Comparison of ENCODE assay signal across 21 mouse cellular contexts in genomic region chr1:156983009-156983870, GRCm38 (mm10). TPM values are rescaled to one million over a fixed set of nuclear protein-coding genes. Genes with fewer than 3 reads are reported as not detected.
DNase-seq lines count a peak whose midpoint lies in the region; ATAC-seq and TF ChIP-seq lines count a peak whose summit lies in the region.
"Had no signal": no experiment of that assay in that cellular context is flagged by ENCODE, and none has a peak within 500 bp of the region (broad histone marks: within the 10 kb centered on the region; RNA-seq: fewer than 3 reads in every experiment).

No protein-coding gene starts in this region.

- in situ Hi-C loops in CH12.LX (cut with MboI; ENCODE audit: low pct_ligation_motif_present, low pct_unique_long_range_greater_than_20kb, low sequenced_read_pairs), result no loop called here

- no peaks in the 10 kb centered on the region for H3K9me3 ChIP-seq in forebrain, embryonic 10.5 days
- no peaks in the 10 kb centered on the region for H3K9me3 ChIP-seq in forebrain, embryonic 15.5 days
- no peaks in the 10 kb centered on the region for H3K9me3 ChIP-seq in hindbrain, postnatal 0 days (ENCODE audit: low read length)
- H3K9me3 ChIP-seq in hindbrain, embryonic 14.5 days (ENCODE audit: control insufficient read depth, low read length), result no peaks in the 10 kb centered on the region
- no peaks in the 10 kb centered on the region for H3K9me3 ChIP-seq in CH12.LX (replicated peaks; ENCODE audit: low read length)
- no peaks in the 10 kb centered on the region for H3K9me3 ChIP-seq in stomach, postnatal 0 days (ENCODE audit: control insufficient read depth, low read length)
- H3K9me3 ChIP-seq: heart, embryonic 15.5 days had no signal

- WGBS in forebrain, embryonic 10.5 days, result 75% methylated on average over 14 of the region's 14 CpGs
- 62% methylated on average over 14 of the region's 14 CpGs for WGBS in forebrain, embryonic 15.5 days
- WGBS in hindbrain, postnatal 0 days, result 69% methylated on average over 14 of the region's 14 CpGs
- WGBS in hindbrain, embryonic 14.5 days, result 70% methylated on average over 14 of the region's 14 CpGs
- WGBS in stomach, postnatal 0 days, result 80% methylated on average over 14 of the region's 14 CpGs

- no peak for TF ChIP-seq EP300 in CH12.LX (IDR thresholded peaks at IDR 0.05; ENCODE audit: low read length)
- TF ChIP-seq EP300 in stomach, postnatal 0 days (optimal IDR thresholded peaks at IDR 0.05), result no peak

- no peak overlapping the region for H3K4me2 ChIP-seq in forebrain, embryonic 15.5 days (replicated peaks)
- no peak overlapping the region for H3K4me2 ChIP-seq in hindbrain, postnatal 0 days (ENCODE audit: low read depth, low read length)
- no peak overlapping the region for H3K4me2 ChIP-seq in hindbrain, embryonic 14.5 days (replicated peaks)
- H3K4me2 ChIP-seq in CH12.LX (ENCODE audit: insufficient read depth, low read depth, poor library complexity, severe bottlenecking), result no peak overlapping the region
- H3K4me2 ChIP-seq in stomach, postnatal 0 days (replicated peaks; ENCODE audit: low read depth), result no peak overlapping the region
- H3K4me2 ChIP-seq: heart, embryonic 15.5 days; liver, embryonic 11.5 days; lung, embryonic 14.5 days had no signal

- no peak for TF ChIP-seq RAD21 in CH12.LX (IDR thresholded peaks at IDR 0.05; ENCODE audit: low read depth, low read length)

- H3K27ac ChIP-seq in forebrain, embryonic 10.5 days, result peak overlapping the region; percentile 21; the same call in 1 of the 2 replicates
- no peak overlapping the region for H3K27ac ChIP-seq in forebrain, embryonic 15.5 days (replicated peaks)
- no peak overlapping the region for H3K27ac ChIP-seq in hindbrain, postnatal 0 days
- no peak overlapping the region for H3K27ac ChIP-seq in hindbrain, embryonic 14.5 days
- H3K27ac ChIP-seq in CH12.LX (ENCODE audit: insufficient read depth, low read depth), result no peak overlapping the region
- H3K27ac ChIP-seq in stomach, postnatal 0 days (replicated peaks), result no peak overlapping the region
- H3K27ac ChIP-seq: heart, adult 2 months; heart, embryonic 15.5 days had no signal

- no peaks in the 10 kb centered on the region for H3K36me3 ChIP-seq in forebrain, embryonic 10.5 days (replicated peaks)
- no peaks in the 10 kb centered on the region for H3K36me3 ChIP-seq in forebrain, embryonic 15.5 days
- no peaks in the 10 kb centered on the region for H3K36me3 ChIP-seq in hindbrain, postnatal 0 days (ENCODE audit: insufficient read depth, low read length)
- no peaks in the 10 kb centered on the region for H3K36me3 ChIP-seq in hindbrain, embryonic 14.5 days (replicated peaks; ENCODE audit: control insufficient read depth, insufficient read depth)
- no peaks in the 10 kb centered on the region for H3K36me3 ChIP-seq in CH12.LX (replicated peaks in 1 of 2; ENCODE audit: control insufficient read depth in 1 of 2, insufficient read depth in 1 of 2, low read length in 1 of 2)
- H3K36me3 ChIP-seq in stomach, postnatal 0 days (ENCODE audit: control insufficient read depth, insufficient read depth, low read length), result no peaks in the 10 kb centered on the region
- H3K36me3 ChIP-seq: heart, embryonic 15.5 days had no signal

- no peaks in the 10 kb centered on the region for H3K79me2 ChIP-seq in CH12.LX (replicated peaks; ENCODE audit: control insufficient read depth, extremely low read depth, insufficient read depth, poor library complexity, severe bottlenecking)

- dilution Hi-C loops in CH12.LX (cut with MboI; ENCODE audit: extremely low pct_ligation_motif_present, extremely low pct_unique_long_range_greater_than_20kb, low sequenced_read_pairs), result no loop called here

- H3K4me3 ChIP-seq in forebrain, embryonic 10.5 days, result no peak overlapping the region
- H3K4me3 ChIP-seq in forebrain, embryonic 15.5 days, result no peak overlapping the region
- no peak overlapping the region for H3K4me3 ChIP-seq in hindbrain, postnatal 0 days (ENCODE audit: low read length)
- H3K4me3 ChIP-seq in hindbrain, embryonic 14.5 days (replicated peaks; ENCODE audit: low read length), result no peak overlapping the region
- H3K4me3 ChIP-seq in CH12.LX (replicated peaks in 1 of 3; ENCODE audit: low read depth in 2 of 3, low read length in 2 of 3, poor library complexity in 1 of 3), result no peak overlapping the region
- H3K4me3 ChIP-seq in stomach, postnatal 0 days (ENCODE audit: low read depth, low read length), result no peak overlapping the region
- H3K4me3 ChIP-seq: erythroblast, embryonic 14.5 days; heart, adult 2 months; heart, embryonic 15.5 days had no signal

- DNase-seq in forebrain, embryonic 10.5 days (ENCODE audit: extremely low spot score, low spot score), result no peak
- peak; percentile 26 for DNase-seq in hindbrain, postnatal 0 days (ENCODE audit: low spot score)
- DNase-seq in hindbrain, embryonic 14.5 days (ENCODE audit: low spot score), result no peak
- DNase-seq in CH12.LX (ENCODE audit: extremely low read depth) (no peak), R1 (ENCODE audit: low read depth, low spot score) (peak; percentile 58)
- DNase-seq in thymus, postnatal 36 days, result no peak
- no peak for DNase-seq in stomach, postnatal 0 days (ENCODE audit: low spot score)
- DNase-seq: adrenal gland, postnatal 14 days; cerebellum, adult 11 months; cerebellum, postnatal 36 days; gastrocnemius, postnatal 14 days; heart, adult 2 months; heart, postnatal 4 days; kidney, adult 8-10 months; lung, embryonic 14.5 days; lung, postnatal 36 days; right cerebral cortex, adult 18-20 months had no signal

- H3K27me3 ChIP-seq in forebrain, embryonic 10.5 days (ENCODE audit: poor library complexity, severe bottlenecking), result no peaks in the 10 kb centered on the region
- H3K27me3 ChIP-seq in forebrain, embryonic 15.5 days, result no peaks in the 10 kb centered on the region
- no peaks in the 10 kb centered on the region for H3K27me3 ChIP-seq in hindbrain, postnatal 0 days (ENCODE audit: insufficient read depth, low read length)
- H3K27me3 ChIP-seq in hindbrain, embryonic 14.5 days (ENCODE audit: control insufficient read depth, insufficient read depth, low read length), result no peaks in the 10 kb centered on the region
- no peaks in the 10 kb centered on the region for H3K27me3 ChIP-seq in CH12.LX (replicated peaks)
- no peaks in the 10 kb centered on the region for H3K27me3 ChIP-seq in stomach, postnatal 0 days (ENCODE audit: control insufficient read depth, insufficient read depth, low read length)
- H3K27me3 ChIP-seq: heart, embryonic 15.5 days had no signal

- peaks cover 23% of the 10 kb centered on the region for H3K4me1 ChIP-seq in forebrain, embryonic 10.5 days
- no peaks in the 10 kb centered on the region for H3K4me1 ChIP-seq in forebrain, embryonic 15.5 days
- H3K4me1 ChIP-seq in hindbrain, postnatal 0 days (ENCODE audit: insufficient read depth, low read length), result 0 out of 2 replicates have a peak, but pooled peaks cover 5% of the 10 kb centered on the region
- no peaks in the 10 kb centered on the region for H3K4me1 ChIP-seq in hindbrain, embryonic 14.5 days (replicated peaks; ENCODE audit: control insufficient read depth, insufficient read depth, low read length)
- H3K4me1 ChIP-seq in CH12.LX (ENCODE audit: control insufficient read depth in 1 of 2, insufficient read depth in 2 of 2), result peaks cover 23 to 41% of the 10 kb centered on the region in 2 experiments
- H3K4me1 ChIP-seq in stomach, postnatal 0 days (replicated peaks; ENCODE audit: control insufficient read depth, insufficient read depth), result no peaks in the 10 kb centered on the region

- TF ChIP-seq CTCF in hindbrain, postnatal 0 days (IDR thresholded peaks at IDR 0.05; ENCODE audit: low read depth), result no peak
- TF ChIP-seq CTCF in CH12.LX (conservative IDR thresholded peaks at IDR 0.05 in 1 of 2, IDR thresholded peaks at IDR 0.05 in 1 of 2; ENCODE audit: low read depth in 2 of 2, low read length in 2 of 2), result no peak
- no peak for TF ChIP-seq CTCF in stomach, postnatal 0 days (IDR thresholded peaks at IDR 0.05; ENCODE audit: low read depth)

- H3K9ac ChIP-seq in forebrain, embryonic 15.5 days (replicated peaks), result no peak overlapping the region
- H3K9ac ChIP-seq in hindbrain, postnatal 0 days (replicated peaks; ENCODE audit: low read length), result no peak overlapping the region
- no peak overlapping the region for H3K9ac ChIP-seq in hindbrain, embryonic 14.5 days
- no peak overlapping the region for H3K9ac ChIP-seq in CH12.LX (ENCODE audit: insufficient read depth, low read depth)
- H3K9ac ChIP-seq in stomach, postnatal 0 days (ENCODE audit: low read length), result no peak overlapping the region
- H3K9ac ChIP-seq: heart, embryonic 15.5 days; lung, embryonic 14.5 days had no signal

- ATAC-seq in forebrain, embryonic 15.5 days (replicated peaks), result no peak
- 0 out of 2 replicates have a peak, but pooled peaks have one; percentile 27 for ATAC-seq in hindbrain, postnatal 0 days
- ATAC-seq in hindbrain, embryonic 14.5 days (ENCODE audit: low FRiP score), result no peak
- no peak for ATAC-seq in stomach, postnatal 0 days (ENCODE audit: low FRiP score, low TSS enrichment)

- TF ChIP-seq POLR2A in CH12.LX (IDR thresholded peaks at IDR 0.05; ENCODE audit: low read depth, low read length), result no peak

TF ChIP-seq in CH12.LX, 34 proteins besides CTCF, POLR2A, EP300 and RAD21:
- TF ChIP-seq BHLHE40 (IDR thresholded peaks at IDR 0.05; ENCODE audit: low read depth, low read length) (0 out of 2 replicates have a peak, but pooled peaks have one; percentile 9), MYC (IDR thresholded peaks at IDR 0.05; ENCODE audit: low read depth, low read length) (no peak)
TF ChIP-seq in CH12.LX: peak in this region for 1.

RNA-seq across cellular contexts. Expression of gene Ralgps2, which starts 43.8 kb away (rescaled TPM):
- polyA plus RNA-seq in forebrain, embryonic 10.5 days (2016; fragmentation: Nextera tagmentation; extraction: Ambion mirVana), result 84.4 and 86.5 TPM in 2 replicates
- 136 and 139 TPM in 2 replicates for polyA plus RNA-seq in forebrain, embryonic 15.5 days (2015; fragmentation: Nextera tagmentation; extraction: Ambion mirVana)
- total RNA-seq in hindbrain, postnatal 0 days (2014; rRNA removed), result 52.8 and 53.6 TPM in 2 replicates
- polyA plus RNA-seq in hindbrain, postnatal 0 days (2015; fragmentation: Nextera tagmentation; extraction: Ambion mirVana), result 70.1 and 75.5 TPM in 2 replicates
- polyA plus RNA-seq in hindbrain, embryonic 14.5 days (2014; fragmentation: Nextera tagmentation; extraction: Ambion mirVana), result 85.6 and 89.5 TPM in 2 replicates
- 149 and 174 TPM in 2 replicates for total RNA-seq in CH12.LX (2012; rRNA removed)
- total RNA-seq in CH12.LX (2014; rRNA removed), result 65.1 and 71.8 TPM in 2 replicates
- 133 and 137 TPM in 2 replicates for polyA plus RNA-seq in CH12.LX (2012; ENCODE audit: insufficient read length, low read depth)
- 38.7 and 41.3 TPM in 2 replicates for polyA plus RNA-seq in stomach, postnatal 0 days (2015; fragmentation: Nextera tagmentation; extraction: Ambion mirVana)

Comparison
In these comparisons a context has a peak if more than half of its experiments do, and no peak if none do; other contexts are left out.
1. DNase-seq: peak in hindbrain, postnatal 0 days (single experiment) and R1 (single experiment); none in forebrain, embryonic 10.5 days (single experiment), hindbrain, embryonic 14.5 days (single experiment), CH12.LX (single experiment), thymus, postnatal 36 days (0 of 2) and stomach, postnatal 0 days (single experiment).